Mouse (Mus musculus): ENCODE measurements around the gene Tada2a. TPM values are rescaled to one million over a fixed set of nuclear protein-coding genes. Genes with fewer than 3 reads are reported as not detected.

Gene Tada2a
- polyA plus RNA-seq, 1 experiment: not detected

GRCm38 (mm10) chr11:84156535-84157262 is 27.3 kb upstream of the Tada2a start:
- Histone ChIP-seq H3K4me1 (ENCODE audit: control insufficient read depth, insufficient read depth, low read length) (no peaks in the 10 kb centered on the region), H3K27ac (ENCODE audit: insufficient read depth, low read depth, low read length) (no peak overlapping the region), H3K4me3 (ENCODE audit: insufficient read depth, low read depth, low read length) (no peak overlapping the region)
- TF ChIP-seq POLR2A (IDR thresholded peaks at IDR 0.05; ENCODE audit: insufficient read depth, low read depth, low read length) (no peak), CTCF (IDR thresholded peaks at IDR 0.05; ENCODE audit: insufficient read depth, low read depth, low read length) (no peak)
- WGBS: 95% methylated on average over 4 of the region's 4 CpGs

GRCm38 (mm10) chr11:84150884-84151283 is 21.5 kb upstream of the Tada2a start:
- no peak overlapping the region for H3K4me3 ChIP-seq (ENCODE audit: insufficient read depth, low read depth, low read length)
- no peaks in the 10 kb centered on the region for H3K4me1 ChIP-seq (ENCODE audit: control insufficient read depth, insufficient read depth, low read length)
- WGBS: 75% methylated on average over 2 of the region's 2 CpGs
- TF ChIP-seq POLR2A (IDR thresholded peaks at IDR 0.05; ENCODE audit: insufficient read depth, low read depth, low read length) (no peak), CTCF (IDR thresholded peaks at IDR 0.05; ENCODE audit: insufficient read depth, low read depth, low read length) (no peak)
- no peak overlapping the region for H3K27ac ChIP-seq (ENCODE audit: insufficient read depth, low read depth, low read length)

- WGBS: 40% methylated on average over 3 of the region's 3 CpGs
- Histone ChIP-seq H3K27ac (ENCODE audit: insufficient read depth, low read depth, low read length) (no peak overlapping the region), H3K4me3 (ENCODE audit: insufficient read depth, low read depth, low read length) (no peak overlapping the region), H3K4me1 (ENCODE audit: control insufficient read depth, insufficient read depth, low read length) (no peaks in the 10 kb centered on the region)
- TF ChIP-seq CTCF (IDR thresholded peaks at IDR 0.05; ENCODE audit: insufficient read depth, low read depth, low read length): no peak
- no peak for TF ChIP-seq POLR2A (IDR thresholded peaks at IDR 0.05; ENCODE audit: insufficient read depth, low read depth, low read length)
Measured at GRCm38 (mm10) chr11:84146081-84146480, 16.7 kb upstream of the Tada2a start.

- no peak for TF ChIP-seq CTCF (IDR thresholded peaks at IDR 0.05; ENCODE audit: insufficient read depth, low read depth, low read length)
- TF ChIP-seq POLR2A (IDR thresholded peaks at IDR 0.05; ENCODE audit: insufficient read depth, low read depth, low read length): no peak
- H3K4me1 ChIP-seq (ENCODE audit: control insufficient read depth, insufficient read depth, low read length): no peaks in the 10 kb centered on the region
- 76% methylated on average over 10 of the region's 10 CpGs for WGBS
- no peak overlapping the region for H3K27ac ChIP-seq (ENCODE audit: insufficient read depth, low read depth, low read length)
- no peak overlapping the region for H3K4me3 ChIP-seq (ENCODE audit: insufficient read depth, low read depth, low read length)
Measured at GRCm38 (mm10) chr11:84145201-84145798, 15.9 kb upstream of the Tada2a start.

GRCm38 (mm10) chr11:84141752-84142151 is 12.4 kb upstream of the Tada2a start:
- no peak overlapping the region for H3K4me3 ChIP-seq (ENCODE audit: insufficient read depth, low read depth, low read length)
- H3K27ac ChIP-seq (ENCODE audit: insufficient read depth, low read depth, low read length): no peak overlapping the region
- TF ChIP-seq POLR2A (IDR thresholded peaks at IDR 0.05; ENCODE audit: insufficient read depth, low read depth, low read length) (no peak), CTCF (IDR thresholded peaks at IDR 0.05; ENCODE audit: insufficient read depth, low read depth, low read length) (no peak)
- WGBS: 57% methylated on average over 2 of the region's 2 CpGs
- no peaks in the 10 kb centered on the region for H3K4me1 ChIP-seq (ENCODE audit: control insufficient read depth, insufficient read depth, low read length)

GRCm38 (mm10) chr11:84136453-84136852 is 7.1 kb upstream of the Tada2a start:
- 19% methylated on average over 3 of the region's 3 CpGs for WGBS
- H3K4me1 ChIP-seq (ENCODE audit: control insufficient read depth, insufficient read depth, low read length): no peaks in the 10 kb centered on the region
- H3K4me3 ChIP-seq (ENCODE audit: insufficient read depth, low read depth, low read length): no peak overlapping the region
- no peak for TF ChIP-seq CTCF (IDR thresholded peaks at IDR 0.05; ENCODE audit: insufficient read depth, low read depth, low read length)
- TF ChIP-seq POLR2A (IDR thresholded peaks at IDR 0.05; ENCODE audit: insufficient read depth, low read depth, low read length): no peak
- no peak overlapping the region for H3K27ac ChIP-seq (ENCODE audit: insufficient read depth, low read depth, low read length)

GRCm38 (mm10) chr11:84134331-84134860 is 5.0 kb upstream of the Tada2a start:
- Histone ChIP-seq H3K27ac (ENCODE audit: insufficient read depth, low read depth, low read length) (no peak overlapping the region), H3K4me3 (ENCODE audit: insufficient read depth, low read depth, low read length) (no peak overlapping the region), H3K4me1 (ENCODE audit: control insufficient read depth, insufficient read depth, low read length) (peaks cover 3% of the 10 kb centered on the region; the same call in 1 of the 2 replicates)
- 99% methylated on average over 2 of the region's 2 CpGs for WGBS
- TF ChIP-seq CTCF (IDR thresholded peaks at IDR 0.05; ENCODE audit: insufficient read depth, low read depth, low read length) (no peak), POLR2A (IDR thresholded peaks at IDR 0.05; ENCODE audit: insufficient read depth, low read depth, low read length) (no peak)

- Histone ChIP-seq H3K4me3 (ENCODE audit: insufficient read depth, low read depth, low read length) (peak overlapping the region; percentile 85), H3K27ac (ENCODE audit: insufficient read depth, low read depth, low read length) (no peak overlapping the region), H3K4me1 (ENCODE audit: control insufficient read depth, insufficient read depth, low read length) (peaks cover 3% of the 10 kb centered on the region; the same call in 1 of the 2 replicates)
- WGBS: 3% methylated on average over 11 of the region's 11 CpGs
- TF ChIP-seq CTCF (IDR thresholded peaks at IDR 0.05; ENCODE audit: insufficient read depth, low read depth, low read length) (no peak), POLR2A (IDR thresholded peaks at IDR 0.05; ENCODE audit: insufficient read depth, low read depth, low read length) (no peak)
Measured at GRCm38 (mm10) chr11:84129799-84130185, 392 bp upstream of the Tada2a start.

- H3K27ac ChIP-seq (ENCODE audit: insufficient read depth, low read depth, low read length): no peak overlapping the region
- TF ChIP-seq CTCF (IDR thresholded peaks at IDR 0.05; ENCODE audit: insufficient read depth, low read depth, low read length) (no peak), POLR2A (IDR thresholded peaks at IDR 0.05; ENCODE audit: insufficient read depth, low read depth, low read length) (no peak)
- H3K4me1 ChIP-seq (ENCODE audit: control insufficient read depth, insufficient read depth, low read length): peaks cover 3% of the 10 kb centered on the region; the same call in 1 of the 2 replicates
Measured at GRCm38 (mm10) chr11:84127977-84128376, 1.4 kb downstream of the Tada2a start.

More at GRCm38 (mm10) chr11:84127977-84128376, 1.4 kb downstream of the Tada2a start:
- H3K4me3 ChIP-seq (ENCODE audit: insufficient read depth, low read depth, low read length): no peak overlapping the region
- 67% methylated on average over 4 of the region's 4 CpGs for WGBS
